Mouse (Mus musculus) hindbrain, embryonic 10.5 days (tissue): ENCODE measurements around the gene Cdyl2. TPM values are rescaled to one million over a fixed set of nuclear protein-coding genes. Genes with fewer than 3 reads are reported as not detected.

Experiments used
- DNase-seq: peaks from one replicate; pipeline ENCODE4 v3.0.0-alpha.2; 2017; ENCODE audit warnings: low spot score
- H3K27ac ChIP-seq: fragments of 300-500 bp; sonication (generic); 2 replicates; pipeline ENCODE4 v1.5.1; 2016; ENCODE audit warnings: mild to moderate bottlenecking, moderate library complexity
- H3K27me3 ChIP-seq: fragments of 300-500 bp; sonication (generic); 2 replicates; pipeline ENCODE4 v1.6.1; 2016; ENCODE audit warnings: mild to moderate bottlenecking; ENCODE audit not compliant: poor library complexity, insufficient read depth, severe bottlenecking
- H3K36me3 ChIP-seq: fragments of 300-500 bp; sonication (generic); 2 replicates; pipeline ENCODE4 v1.6.1; 2016; ENCODE audit warnings: mild to moderate bottlenecking, moderate library complexity
- H3K4me1 ChIP-seq: fragments of 300-500 bp; sonication (generic); replicated peaks from 2 replicates; pipeline ENCODE4 v1.6.1; 2016; ENCODE audit warnings: mild to moderate bottlenecking
- H3K4me3 ChIP-seq: fragments of 300-500 bp; sonication (generic); 2 replicates; pipeline ENCODE4 v1.5.1; 2016; ENCODE audit warnings: mild to moderate bottlenecking, moderate library complexity
- H3K9me3 ChIP-seq: fragments of 300-500 bp; sonication (generic); 2 replicates; pipeline ENCODE4 v1.6.1; 2016; ENCODE audit warnings: mild to moderate bottlenecking, moderate library complexity
- WGBS: fragments of 180-500 bp; shearing (Covaris S2); methylation state at CpG from one replicate; pipeline ENCODE4 v1.1.7; 2016; 5-methylcytosine and 5-hydroxymethylcytosine counted together
- polyA plus RNA-seq: library from polyadenylated mRNA; unstranded; fragments of >200 nt; fragmentation: Nextera tagmentation; extraction: Ambion mirVana; gene quantifications from 2 replicates; pipeline ENCODE4 v1.2.1, GENCODE M21; 2016

Gene Cdyl2
- polyA plus RNA-seq, 1 experiment from 2014 or later, result 7.4 TPM

- Histone ChIP-seq H3K4me3 (no peak overlapping the region), H3K27ac (no peak overlapping the region), H3K36me3 (no peaks in the 10 kb centered on the region), H3K27me3 (no peaks in the 10 kb centered on the region), H3K4me1 (no peaks in the 10 kb centered on the region), H3K9me3 (no peaks in the 10 kb centered on the region)
- WGBS, result 83% methylated on average over 1 of the region's 1 CpGs
- DNase-seq, result no peak
Measured at GRCm38 (mm10) chr8:116661521-116661920, 71.3 kb downstream of the Cdyl2 start.

GRCm38 (mm10) chr8:116656811-116657210 is 76.0 kb downstream of the Cdyl2 start:
- 86% methylated on average over 3 of the region's 3 CpGs for WGBS
- no peaks in the 10 kb centered on the region for H3K36me3 ChIP-seq
- H3K4me3 ChIP-seq, result no peak overlapping the region
- H3K27me3 ChIP-seq, result no peaks in the 10 kb centered on the region
- H3K9me3 ChIP-seq, result no peaks in the 10 kb centered on the region
- DNase-seq, result no peak
- H3K27ac ChIP-seq, result no peak overlapping the region
- H3K4me1 ChIP-seq, result no peaks in the 10 kb centered on the region

- no peak for DNase-seq
- no peak overlapping the region for H3K4me3 ChIP-seq
- no peaks in the 10 kb centered on the region for H3K9me3 ChIP-seq
- H3K4me1 ChIP-seq, result no peaks in the 10 kb centered on the region
- WGBS, result 81% methylated on average over 3 of the region's 3 CpGs
- no peaks in the 10 kb centered on the region for H3K27me3 ChIP-seq
- H3K27ac ChIP-seq, result no peak overlapping the region
- H3K36me3 ChIP-seq, result no peaks in the 10 kb centered on the region
Measured at GRCm38 (mm10) chr8:116654881-116655280, 77.9 kb downstream of the Cdyl2 start.

GRCm38 (mm10) chr8:116652949-116653348 is 79.8 kb downstream of the Cdyl2 start:
- no peaks in the 10 kb centered on the region for H3K27me3 ChIP-seq
- WGBS, result 69% methylated on average over 4 of the region's 4 CpGs
- no peak overlapping the region for H3K27ac ChIP-seq
- H3K9me3 ChIP-seq, result no peaks in the 10 kb centered on the region
- no peaks in the 10 kb centered on the region for H3K4me1 ChIP-seq
- H3K36me3 ChIP-seq, result no peaks in the 10 kb centered on the region
- DNase-seq, result no peak
- no peak overlapping the region for H3K4me3 ChIP-seq

- no peaks in the 10 kb centered on the region for H3K36me3 ChIP-seq
- no peaks in the 10 kb centered on the region for H3K4me1 ChIP-seq
- WGBS, result 83% methylated on average over 16 of the region's 16 CpGs
- DNase-seq, result no peak
- no peak overlapping the region for H3K4me3 ChIP-seq
- no peaks in the 10 kb centered on the region for H3K9me3 ChIP-seq
- H3K27me3 ChIP-seq, result no peaks in the 10 kb centered on the region
- no peak overlapping the region for H3K27ac ChIP-seq
Measured at GRCm38 (mm10) chr8:116649975-116650725, 82.6 kb downstream of the Cdyl2 start.

GRCm38 (mm10) chr8:116645376-116645775 is 87.4 kb downstream of the Cdyl2 start:
- Histone ChIP-seq H3K27ac (no peak overlapping the region), H3K9me3 (no peaks in the 10 kb centered on the region), H3K27me3 (no peaks in the 10 kb centered on the region), H3K4me3 (no peak overlapping the region), H3K4me1 (no peaks in the 10 kb centered on the region), H3K36me3 (no peaks in the 10 kb centered on the region)
- WGBS, result 82% methylated on average over 4 of the region's 4 CpGs
- no peak for DNase-seq

GRCm38 (mm10) chr8:116640925-116641324 is 91.9 kb downstream of the Cdyl2 start:
- H3K4me1 ChIP-seq, result no peaks in the 10 kb centered on the region
- H3K27me3 ChIP-seq, result no peaks in the 10 kb centered on the region
- H3K27ac ChIP-seq, result no peak overlapping the region
- H3K9me3 ChIP-seq, result no peaks in the 10 kb centered on the region
- no peak overlapping the region for H3K4me3 ChIP-seq
- DNase-seq, result no peak
- 87% methylated on average over 10 of the region's 10 CpGs for WGBS
- H3K36me3 ChIP-seq, result no peaks in the 10 kb centered on the region

- 80% methylated on average over 4 of the region's 4 CpGs for WGBS
- Histone ChIP-seq H3K4me1 (no peaks in the 10 kb centered on the region), H3K9me3 (no peaks in the 10 kb centered on the region), H3K36me3 (no peaks in the 10 kb centered on the region), H3K4me3 (no peak overlapping the region), H3K27me3 (no peaks in the 10 kb centered on the region), H3K27ac (no peak overlapping the region)
- DNase-seq, result no peak
Measured at GRCm38 (mm10) chr8:116637998-116638397, 94.8 kb downstream of the Cdyl2 start.

- no peak overlapping the region for H3K4me3 ChIP-seq
- WGBS, result 94% methylated on average over 7 of the region's 7 CpGs
- no peak for DNase-seq
- H3K27me3 ChIP-seq, result no peaks in the 10 kb centered on the region
- no peak overlapping the region for H3K27ac ChIP-seq
- no peaks in the 10 kb centered on the region for H3K4me1 ChIP-seq
- H3K36me3 ChIP-seq, result no peaks in the 10 kb centered on the region
- H3K9me3 ChIP-seq, result no peaks in the 10 kb centered on the region
Measured at GRCm38 (mm10) chr8:116637193-116637592, 95.6 kb downstream of the Cdyl2 start.

GRCm38 (mm10) chr8:116636396-116636795 is 96.4 kb downstream of the Cdyl2 start:
- no peak for DNase-seq
- no peak overlapping the region for H3K4me3 ChIP-seq
- H3K4me1 ChIP-seq, result no peaks in the 10 kb centered on the region
- H3K27me3 ChIP-seq, result no peaks in the 10 kb centered on the region
- no peaks in the 10 kb centered on the region for H3K9me3 ChIP-seq
- H3K27ac ChIP-seq, result no peak overlapping the region
- 90% methylated on average over 10 of the region's 10 CpGs for WGBS
- H3K36me3 ChIP-seq, result no peaks in the 10 kb centered on the region

GRCm38 (mm10) chr8:116635972-116636371 is 96.8 kb downstream of the Cdyl2 start:
- WGBS, result 91% methylated on average over 8 of the region's 8 CpGs
- Histone ChIP-seq H3K9me3 (no peaks in the 10 kb centered on the region), H3K36me3 (no peaks in the 10 kb centered on the region), H3K27ac (no peak overlapping the region), H3K27me3 (no peaks in the 10 kb centered on the region), H3K4me3 (no peak overlapping the region), H3K4me1 (no peaks in the 10 kb centered on the region)
- no peak for DNase-seq

GRCm38 (mm10) chr8:116635261-116635660 is 97.5 kb downstream of the Cdyl2 start:
- 92% methylated on average over 13 of the region's 13 CpGs for WGBS
- Histone ChIP-seq H3K27me3 (no peaks in the 10 kb centered on the region), H3K27ac (no peak overlapping the region), H3K36me3 (no peaks in the 10 kb centered on the region), H3K4me3 (no peak overlapping the region), H3K9me3 (no peaks in the 10 kb centered on the region), H3K4me1 (no peaks in the 10 kb centered on the region)
- no peak for DNase-seq

GRCm38 (mm10) chr8:116634436-116634835 is 98.4 kb downstream of the Cdyl2 start:
- Histone ChIP-seq H3K4me1 (no peaks in the 10 kb centered on the region), H3K36me3 (no peaks in the 10 kb centered on the region), H3K9me3 (no peaks in the 10 kb centered on the region), H3K4me3 (no peak overlapping the region), H3K27ac (no peak overlapping the region), H3K27me3 (no peaks in the 10 kb centered on the region)
- no peak for DNase-seq
- 92% methylated on average over 4 of the region's 4 CpGs for WGBS
